Mouse (Mus musculus) stomach, postnatal 0 days (tissue): ENCODE measurements around the gene Sebox.

ENCODE experiments used
- CTCF ChIP-seq: IDR thresholded peaks from 2 replicates; pipeline ENCODE4 v1.5.1; 2016; ENCODE audit warnings: antibody characterized with exemption, low read depth, mild to moderate bottlenecking, moderate library complexity
- EP300 ChIP-seq: optimal IDR thresholded peaks from 2 replicates; pipeline ENCODE3; 2016; ENCODE audit warnings: antibody characterized with exemption

GRCm38 (mm10) chr11:78547718-78548460 is 44.6 kb downstream of the Sebox start:
- TF ChIP-seq EP300 = no peak
- no peak for TF ChIP-seq CTCF
